Mouse (Mus musculus): ENCODE results near the gene 1600015I10Rik. TPM values are rescaled to one million over a fixed set of nuclear protein-coding genes. Genes with fewer than 3 reads are reported as not detected.
"Not testable (repeated sequence)": the region's sequence is repeated elsewhere in the genome, so short reads cannot be mapped to it uniquely, and the experiment has no call there.

The 1600015I10Rik gene
- not detected in 2 replicates for polyA plus RNA-seq (2015; fragmentation: Nextera tagmentation; extraction: Ambion mirVana)

GRCm38 (mm10) chr6:48929595-48929994 is at the start of gene 1600015I10Rik:
Gene 1600015I10Rik, plus strand, starts transcription at chr6:48929895.
- ATAC-seq (ENCODE audit: insufficient number of reproducible peaks, insufficient read depth, low FRiP score, low TSS enrichment, low read depth), result no peak
- Histone ChIP-seq H3K4me3 (no peak within 1 kb of the TSS), H3K4me1 (no peaks in the 10 kb centered on the region), H3K36me3 (no peaks in the 10 kb centered on the region), H3K9ac (no peak within 1 kb of the TSS), H3K27ac (no peak within 1 kb of the TSS), H3K4me2 (no peak within 1 kb of the TSS), H3K27me3 (no peaks in the 10 kb centered on the region), H3K9me3 (no peaks in the 10 kb centered on the region)
- 83% methylated on average over 5 of the region's 5 CpGs for WGBS

DNA sequence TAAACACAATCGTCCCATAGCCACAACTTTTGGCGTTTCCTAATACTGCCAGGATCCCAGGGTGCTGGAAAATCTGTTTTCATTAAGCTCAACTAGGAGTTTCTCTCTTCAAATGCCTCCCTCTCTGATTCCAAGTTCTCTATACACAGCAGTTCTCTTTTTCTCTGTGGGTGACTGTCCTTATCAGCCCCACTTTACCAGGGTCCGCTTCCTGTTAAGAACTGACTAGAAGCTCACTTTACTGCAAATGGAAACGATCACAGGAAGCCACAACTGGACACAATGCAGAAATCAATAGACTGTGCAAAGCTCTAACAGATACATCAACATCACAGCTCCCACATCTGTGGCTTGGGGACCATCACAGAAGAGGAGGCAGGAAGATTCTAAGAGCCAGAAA is 35.5 kb upstream of the 1600015I10Rik start:
- Histone ChIP-seq H3K27me3 (no peaks in the 10 kb centered on the region), H3K9ac (no peak overlapping the region), H3K9me3 (peaks cover 5% of the 10 kb centered on the region; the same call in 1 of the 2 replicates), H3K4me2 (no peak overlapping the region), H3K4me3 (no peak overlapping the region), H3K4me1 (no peaks in the 10 kb centered on the region), H3K36me3 (no peaks in the 10 kb centered on the region), H3K27ac (no peak overlapping the region)
- no peak for ATAC-seq (ENCODE audit: insufficient number of reproducible peaks, insufficient read depth, low FRiP score, low TSS enrichment, low read depth)
- WGBS, result 67% methylated on average over 4 of the region's 4 CpGs

GRCm38 (mm10) chr6:48894938-48895818 is 34.5 kb upstream of the 1600015I10Rik start:
- 81% methylated on average over 8 of the region's 8 CpGs for WGBS

DNA sequence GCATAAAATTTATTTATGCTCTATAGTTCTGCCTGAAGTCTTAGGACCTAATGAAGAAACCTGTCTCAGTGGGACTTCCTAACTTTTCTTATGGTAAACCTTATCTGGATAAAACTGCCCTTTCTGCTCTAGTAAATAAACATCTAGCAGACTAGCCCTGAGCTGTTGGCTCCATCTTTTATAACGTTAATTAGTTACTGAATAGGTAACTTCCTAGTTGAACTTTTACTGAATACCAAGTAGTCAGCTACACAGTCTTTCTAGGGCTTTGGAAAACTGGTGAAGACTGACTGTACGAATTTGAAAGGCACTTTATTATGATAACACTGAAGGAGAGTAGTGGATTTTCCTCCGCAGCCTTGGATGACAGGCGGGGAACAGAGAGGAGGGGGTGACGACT is 33.8 kb upstream of the 1600015I10Rik start:
- 85% methylated on average over 5 of the region's 5 CpGs for whole genome bisulfite sequencing
- no peak overlapping the region for H3K4me2 ChIP-seq
- no peak overlapping the region for H3K4me3 ChIP-seq
- peaks cover 5% of the 10 kb centered on the region; the same call in 1 of the 2 replicates for H3K9me3 ChIP-seq
- H3K27me3 ChIP-seq, result no peaks in the 10 kb centered on the region
- ATAC-seq (ENCODE audit: insufficient number of reproducible peaks, insufficient read depth, low FRiP score, low TSS enrichment, low read depth), result no peak
- H3K27ac ChIP-seq, result no peak overlapping the region
- H3K36me3 ChIP-seq, result no peaks in the 10 kb centered on the region
- no peaks in the 10 kb centered on the region for H3K4me1 ChIP-seq
- H3K9ac ChIP-seq, result no peak overlapping the region

More at GRCm38 (mm10) chr6:48894938-48895818, 34.5 kb upstream of the 1600015I10Rik start:
- H3K4me1 ChIP-seq, result no peaks in the 10 kb centered on the region
- no peak overlapping the region for H3K27ac ChIP-seq
- no peak overlapping the region for H3K4me2 ChIP-seq
- H3K9me3 ChIP-seq, result peaks cover 5% of the 10 kb centered on the region; the same call in 1 of the 2 replicates
- H3K36me3 ChIP-seq, result no peaks in the 10 kb centered on the region
- H3K4me3 ChIP-seq, result no peak overlapping the region
- ATAC-seq (ENCODE audit: insufficient number of reproducible peaks, insufficient read depth, low FRiP score, low TSS enrichment, low read depth), result no peak
- no peak overlapping the region for H3K9ac ChIP-seq
- H3K27me3 ChIP-seq, result no peaks in the 10 kb centered on the region

DNA sequence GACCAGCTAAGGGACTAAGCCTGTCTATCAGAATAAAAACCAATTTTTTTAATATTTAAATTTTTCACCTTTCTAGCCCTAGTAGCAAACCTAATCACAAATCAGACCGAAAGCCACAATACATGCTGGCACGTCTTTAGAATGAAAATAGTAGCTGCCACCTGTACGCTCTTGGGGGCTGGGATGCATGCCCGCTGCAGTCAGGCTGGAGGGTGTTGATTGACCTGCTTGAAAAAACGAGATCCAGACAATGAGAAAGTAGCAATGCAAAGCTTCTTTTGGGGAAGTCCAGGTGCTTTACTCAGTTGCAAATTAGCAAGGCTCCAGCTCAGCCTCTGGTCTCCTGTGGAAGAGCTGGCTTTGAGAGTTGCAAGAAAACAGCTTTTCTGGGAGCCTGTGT is 32.7 kb upstream of the 1600015I10Rik start:
- WGBS, result 78% methylated on average over 5 of the region's 5 CpGs
- no peak for ATAC-seq (ENCODE audit: insufficient number of reproducible peaks, insufficient read depth, low FRiP score, low TSS enrichment, low read depth)
- Histone ChIP-seq H3K4me3 (no peak overlapping the region), H3K27ac (no peak overlapping the region), H3K4me2 (no peak overlapping the region), H3K36me3 (no peaks in the 10 kb centered on the region), H3K9me3 (peaks cover 5% of the 10 kb centered on the region; the same call in 1 of the 2 replicates), H3K9ac (no peak overlapping the region), H3K27me3 (no peaks in the 10 kb centered on the region), H3K4me1 (no peaks in the 10 kb centered on the region)

- WGBS, result 92% methylated on average over 11 of the region's 11 CpGs
- not testable (repeated sequence) for H3K36me3 ChIP-seq; H3K9me3 ChIP-seq; H3K4me2 ChIP-seq; H3K4me1 ChIP-seq; ATAC-seq (ENCODE audit: insufficient number of reproducible peaks, insufficient read depth, low FRiP score, low TSS enrichment, low read depth); H3K27me3 ChIP-seq; H3K4me3 ChIP-seq; H3K9ac ChIP-seq; H3K27ac ChIP-seq
Observed at GRCm38 (mm10) chr6:48901316-48901715, 28.4 kb upstream of the 1600015I10Rik start.

DNA sequence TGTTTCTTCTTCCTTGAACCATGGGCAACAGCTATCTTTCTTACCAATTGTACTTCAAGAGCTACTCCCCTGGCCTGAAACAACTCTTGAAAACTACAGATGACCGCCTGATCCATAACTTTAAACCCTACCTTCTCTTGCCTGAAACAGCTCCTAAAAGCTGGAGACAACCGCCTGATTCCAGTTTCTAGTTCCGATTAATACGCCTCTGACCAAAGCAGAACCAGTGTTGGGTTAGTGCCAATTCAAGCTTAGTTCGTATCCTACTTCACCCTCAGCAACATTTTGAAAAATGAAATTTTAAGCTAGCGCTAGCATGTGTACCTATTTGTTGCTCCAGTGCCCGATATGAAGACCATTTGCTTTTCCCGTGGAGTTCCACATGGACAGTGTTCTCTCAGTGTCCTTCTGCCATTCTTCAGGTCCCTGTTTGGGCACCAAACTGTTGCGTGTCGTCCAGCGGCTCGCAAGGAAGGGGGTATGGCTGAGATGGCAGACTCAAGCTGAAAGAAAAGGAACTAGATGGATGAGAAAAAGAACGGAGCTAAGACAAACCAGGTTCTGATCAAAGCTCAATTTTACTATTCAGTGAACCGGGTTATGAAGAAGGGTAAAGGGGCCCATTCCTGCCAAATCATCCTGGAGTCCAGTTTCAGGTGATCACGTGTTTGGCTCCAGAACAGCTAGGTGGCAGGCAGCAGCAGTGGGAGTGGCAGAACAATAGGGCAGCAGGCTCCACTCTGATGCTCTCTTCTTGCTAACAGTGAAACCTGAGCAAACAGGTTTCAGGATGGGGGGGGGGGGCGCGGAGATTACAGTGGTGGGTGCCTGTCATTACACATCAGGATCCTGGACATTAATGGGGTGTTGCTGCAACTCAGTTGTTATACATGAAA is 26.9 kb upstream of the 1600015I10Rik start:
- no peaks in the 10 kb centered on the region for H3K9me3 ChIP-seq
- H3K9ac ChIP-seq, result no peak overlapping the region
- H3K4me1 ChIP-seq, result no peaks in the 10 kb centered on the region; the same call in 1 of the 2 replicates
- H3K4me2 ChIP-seq, result no peak overlapping the region
- 80% methylated on average over 17 of the region's 17 CpGs for WGBS
- no peaks in the 10 kb centered on the region for H3K27me3 ChIP-seq
- H3K27ac ChIP-seq, result no peak overlapping the region
- no peak overlapping the region for H3K4me3 ChIP-seq
- ATAC-seq (ENCODE audit: insufficient number of reproducible peaks, insufficient read depth, low FRiP score, low TSS enrichment, low read depth), result no peak
- no peaks in the 10 kb centered on the region for H3K36me3 ChIP-seq

DNA sequence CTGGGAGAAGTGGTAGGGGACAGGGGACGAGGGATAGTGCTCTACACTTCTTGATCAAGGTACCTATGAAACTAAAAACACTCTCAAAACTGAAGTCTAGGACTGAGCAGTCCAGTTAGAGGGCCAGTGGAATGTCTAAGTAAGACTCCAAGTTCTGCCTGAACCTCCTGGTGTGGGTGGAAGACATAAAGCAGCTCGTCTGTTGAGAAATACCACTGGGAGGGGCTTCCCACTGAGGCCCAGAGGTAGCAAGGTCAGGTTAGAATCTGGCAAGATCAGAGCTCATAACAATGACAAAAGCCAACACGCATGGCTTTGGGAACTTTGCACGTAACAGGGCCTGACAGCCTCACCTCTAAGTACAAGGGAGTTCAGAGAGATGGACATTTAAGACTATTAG is 26.3 kb upstream of the 1600015I10Rik start:
- Histone ChIP-seq H3K4me3 (no peak overlapping the region), H3K27ac (no peak overlapping the region), H3K9ac (no peak overlapping the region), H3K36me3 (no peaks in the 10 kb centered on the region), H3K4me1 (no peaks in the 10 kb centered on the region; the same call in 1 of the 2 replicates), H3K27me3 (no peaks in the 10 kb centered on the region), H3K4me2 (no peak overlapping the region), H3K9me3 (no peaks in the 10 kb centered on the region)
- no peak for ATAC-seq (ENCODE audit: insufficient number of reproducible peaks, insufficient read depth, low FRiP score, low TSS enrichment, low read depth)
- 72% methylated on average over 4 of the region's 4 CpGs for WGBS

- no peak overlapping the region for H3K4me2 ChIP-seq
- no peaks in the 10 kb centered on the region for H3K27me3 ChIP-seq
- ATAC-seq (ENCODE audit: insufficient number of reproducible peaks, insufficient read depth, low FRiP score, low TSS enrichment, low read depth), result no peak
- H3K9me3 ChIP-seq, result no peaks in the 10 kb centered on the region
- H3K36me3 ChIP-seq, result no peaks in the 10 kb centered on the region
- H3K9ac ChIP-seq, result no peak overlapping the region
- H3K4me3 ChIP-seq, result no peak overlapping the region
- no peaks in the 10 kb centered on the region; the same call in 1 of the 2 replicates for H3K4me1 ChIP-seq
- H3K27ac ChIP-seq, result no peak overlapping the region
- 92% methylated on average over 13 of the region's 13 CpGs for WGBS
Observed at GRCm38 (mm10) chr6:48905606-48906005, 24.1 kb upstream of the 1600015I10Rik start.

DNA sequence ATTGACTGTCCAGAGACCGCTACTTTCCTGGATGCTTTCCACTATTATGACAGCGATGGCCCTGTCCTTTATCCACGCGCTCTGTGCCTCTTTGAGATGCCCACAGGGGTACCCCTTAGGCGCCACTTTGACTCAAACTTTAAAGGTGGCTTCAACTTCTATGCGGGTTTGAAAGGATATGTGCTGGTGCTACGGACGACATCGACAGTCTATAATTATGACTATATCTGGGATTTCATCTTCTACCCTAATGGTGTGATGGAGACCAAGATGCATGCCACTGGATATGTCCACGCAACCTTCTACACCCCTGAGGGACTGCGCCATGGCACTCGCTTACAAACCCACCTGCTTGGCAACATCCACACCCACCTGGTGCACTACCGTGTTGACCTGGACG is 23.3 kb upstream of the 1600015I10Rik start:
- Histone ChIP-seq H3K9me3 (no peaks in the 10 kb centered on the region), H3K36me3 (no peaks in the 10 kb centered on the region), H3K27ac (no peak overlapping the region), H3K4me1 (no peaks in the 10 kb centered on the region; the same call in 1 of the 2 replicates), H3K9ac (no peak overlapping the region), H3K27me3 (no peaks in the 10 kb centered on the region), H3K4me3 (no peak overlapping the region), H3K4me2 (no peak overlapping the region)
- WGBS, result 93% methylated on average over 14 of the region's 14 CpGs
- ATAC-seq (ENCODE audit: insufficient number of reproducible peaks, insufficient read depth, low FRiP score, low TSS enrichment, low read depth), result no peak

DNA sequence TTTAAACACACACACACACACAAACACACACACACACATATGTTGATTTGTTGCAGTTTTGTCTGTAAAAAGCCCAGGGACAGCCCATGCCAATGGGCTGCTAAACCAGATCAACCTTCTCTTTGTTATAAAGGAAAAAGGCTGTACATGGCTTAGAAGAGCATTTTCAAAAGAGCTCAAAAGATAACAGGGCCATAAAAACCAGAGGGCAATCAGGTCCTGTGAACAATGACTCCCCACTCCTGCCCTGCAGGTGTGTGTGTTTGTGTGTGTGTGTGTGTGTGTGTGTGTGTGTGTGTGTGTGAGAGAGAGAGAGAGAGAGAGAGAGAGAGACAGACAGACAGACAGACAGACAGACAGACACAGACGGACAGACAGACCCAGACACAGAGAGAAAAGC is 20.5 kb upstream of the 1600015I10Rik start:
- Histone ChIP-seq H3K9me3 (no peaks in the 10 kb centered on the region), H3K27ac (no peak overlapping the region), H3K4me2 (no peak overlapping the region), H3K9ac (no peak overlapping the region), H3K4me3 (no peak overlapping the region), H3K4me1 (no peaks in the 10 kb centered on the region), H3K36me3 (no peaks in the 10 kb centered on the region), H3K27me3 (no peaks in the 10 kb centered on the region)
- no peak for ATAC-seq (ENCODE audit: insufficient number of reproducible peaks, insufficient read depth, low FRiP score, low TSS enrichment, low read depth)
- WGBS, result 75% methylated on average over 1 of the region's 1 CpGs

Measured in embryonic facial prominence, embryonic 13.5 days (tissue).